Mouse (Mus musculus): ENCODE measurements around the gene Tars2.
"Not testable (repeated sequence)": the region's sequence is repeated elsewhere in the genome, so short reads cannot be mapped to it uniquely, and the experiment has no call there.

Tars2 gene

DNA sequence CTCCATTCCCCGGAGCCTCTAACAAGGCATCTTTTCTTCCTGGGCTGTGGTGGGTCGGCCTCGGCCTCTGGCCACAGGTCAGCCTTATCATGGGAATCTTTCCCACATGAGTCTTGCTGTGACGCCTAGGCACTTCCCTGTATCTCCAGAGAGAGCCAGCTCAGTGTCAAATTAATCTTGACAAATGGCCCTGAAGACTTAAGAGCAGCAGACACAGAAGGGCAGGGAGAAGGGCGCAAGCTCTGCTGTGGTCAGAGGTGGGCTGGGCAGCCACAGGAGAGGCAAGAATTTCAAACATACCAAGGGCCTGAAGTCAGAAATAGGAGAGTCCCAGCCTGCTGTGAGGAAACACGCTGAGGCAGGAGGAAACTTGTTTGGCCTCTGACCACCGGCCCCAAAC is 63.6 kb downstream of the Tars2 start:
- no peak for DNase-seq (ENCODE audit: low read depth, low spot score)

DNA sequence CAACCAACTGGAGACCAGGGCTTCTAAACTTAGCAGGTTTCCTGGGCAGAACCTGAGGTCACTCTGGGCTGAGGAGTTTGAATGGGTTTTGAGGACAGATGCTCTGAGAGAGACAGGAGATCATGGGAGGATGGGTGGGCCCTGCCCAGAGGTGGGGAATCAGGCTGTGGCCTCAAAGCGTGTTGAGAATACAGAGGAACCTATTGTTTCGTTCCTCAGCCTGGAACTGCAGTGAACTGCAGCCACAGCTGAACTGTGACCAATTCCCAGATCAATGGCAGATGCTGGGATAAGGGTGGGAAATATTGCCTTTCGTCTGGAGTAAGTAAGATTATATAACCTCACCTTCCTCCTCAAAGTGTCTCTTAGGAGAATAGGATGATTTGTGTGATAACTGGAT is 64.2 kb downstream of the Tars2 start:
- DNase-seq (ENCODE audit: low read depth, low spot score) = no peak

DNA sequence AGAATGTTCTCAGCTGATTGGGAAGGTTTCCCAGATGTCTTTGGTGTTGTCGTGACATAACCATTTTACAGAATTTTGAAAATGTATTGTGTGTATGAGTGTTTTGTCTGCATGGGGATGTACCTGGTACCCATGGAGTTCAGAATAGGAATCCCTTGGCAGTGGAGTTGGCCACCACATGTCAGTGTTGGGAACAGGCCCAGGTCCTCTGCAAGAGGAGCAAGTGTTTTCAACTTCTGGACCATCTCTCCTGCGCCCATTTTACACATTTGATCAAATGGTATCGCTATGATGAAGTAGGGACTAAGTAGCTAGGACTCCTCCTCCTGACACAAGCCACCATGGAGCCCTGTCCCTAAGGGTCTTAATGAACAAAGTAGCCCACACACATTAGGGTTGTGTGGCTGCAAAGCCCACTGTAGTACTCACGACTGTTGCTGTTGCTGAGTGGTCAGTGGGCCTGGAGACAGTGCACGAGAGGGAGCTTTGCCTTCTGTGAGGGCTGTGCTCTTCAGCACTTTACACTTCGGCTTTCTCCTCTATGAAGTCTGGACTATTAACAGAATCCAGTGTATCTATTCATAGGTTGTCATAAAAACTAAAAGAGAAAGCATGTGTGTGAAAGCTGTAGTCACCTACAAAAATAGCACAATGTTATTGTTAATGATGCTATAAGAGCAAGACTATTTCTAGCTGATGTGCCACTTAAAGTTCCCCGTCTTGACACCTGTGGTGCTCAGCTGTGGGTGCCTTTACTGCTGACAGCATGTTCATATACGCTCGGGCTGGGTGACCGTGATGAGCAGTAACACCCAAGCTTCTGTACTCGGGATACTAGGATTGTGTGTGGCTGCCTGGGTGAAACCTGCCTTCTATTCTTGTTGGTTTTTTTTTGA is 65.0 kb downstream of the Tars2 start:
- DNase-seq (ENCODE audit: low read depth, low spot score) = no peak

DNA sequence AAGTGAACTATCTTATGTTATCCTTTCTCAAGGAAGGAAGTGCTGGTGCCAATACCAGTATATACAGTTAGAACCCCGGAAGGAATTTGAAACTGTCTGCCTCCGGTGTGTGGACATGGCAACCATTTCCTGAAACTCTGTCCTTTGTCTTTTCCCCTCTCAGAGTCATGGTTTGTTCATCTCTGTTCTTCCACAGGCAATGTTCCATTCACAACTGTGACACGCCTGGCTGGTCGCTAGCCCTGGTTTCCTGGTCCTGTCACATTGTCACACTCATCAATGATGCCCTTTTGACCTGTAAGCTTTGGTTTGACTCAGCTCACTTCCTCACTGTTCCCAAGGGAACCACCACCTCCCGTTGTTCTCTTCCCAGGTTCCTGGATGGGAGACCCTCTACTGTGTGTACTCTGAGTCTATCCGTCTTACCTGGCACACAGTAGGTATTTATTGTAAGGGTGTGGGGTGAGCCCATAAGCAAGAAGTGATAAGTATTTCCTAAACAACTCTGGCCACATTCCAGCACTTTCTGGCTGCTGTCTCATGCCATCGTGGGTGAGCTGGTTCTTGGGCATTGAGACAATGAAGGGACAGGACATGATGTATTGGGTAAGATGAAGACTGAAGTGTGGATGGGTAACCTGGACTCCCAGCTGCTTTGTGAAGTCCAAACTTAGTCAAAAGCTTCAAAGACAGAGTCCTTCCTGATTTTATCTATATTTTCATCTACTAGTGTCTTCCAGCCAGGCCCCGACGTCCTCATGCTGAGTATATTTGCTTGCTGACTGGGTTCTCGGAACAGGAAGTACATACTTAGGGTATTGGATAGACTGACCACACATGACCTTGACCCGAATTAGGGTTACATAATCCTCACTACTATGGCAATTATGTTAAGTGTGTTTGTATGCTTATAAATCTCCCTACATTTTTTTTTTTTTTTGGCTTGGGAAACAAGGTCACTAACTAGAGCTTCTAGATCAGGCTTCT is 65.9 kb downstream of the Tars2 start:
- no peak for DNase-seq (ENCODE audit: low read depth, low spot score)

DNA sequence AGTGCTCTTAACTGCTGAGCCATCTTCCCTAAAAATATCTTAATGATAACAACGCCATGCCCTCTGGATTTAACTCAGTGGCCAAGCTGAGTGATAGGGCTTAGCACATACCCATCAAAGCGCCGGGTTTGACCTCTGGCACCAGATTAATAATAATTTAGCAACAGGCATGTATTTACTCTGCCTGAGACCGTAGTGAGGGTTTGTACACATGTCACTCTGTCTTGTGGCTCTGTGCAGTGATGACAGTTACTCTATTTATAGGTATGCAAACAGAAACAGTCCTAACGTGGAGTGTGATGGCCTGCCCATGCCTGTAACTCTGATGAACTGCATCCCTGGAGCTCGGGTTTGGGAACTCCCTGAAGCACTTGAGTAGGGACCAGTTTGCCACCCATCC is 67.3 kb downstream of the Tars2 start:
- no peak for DNase-seq (ENCODE audit: low read depth, low spot score)

DNA sequence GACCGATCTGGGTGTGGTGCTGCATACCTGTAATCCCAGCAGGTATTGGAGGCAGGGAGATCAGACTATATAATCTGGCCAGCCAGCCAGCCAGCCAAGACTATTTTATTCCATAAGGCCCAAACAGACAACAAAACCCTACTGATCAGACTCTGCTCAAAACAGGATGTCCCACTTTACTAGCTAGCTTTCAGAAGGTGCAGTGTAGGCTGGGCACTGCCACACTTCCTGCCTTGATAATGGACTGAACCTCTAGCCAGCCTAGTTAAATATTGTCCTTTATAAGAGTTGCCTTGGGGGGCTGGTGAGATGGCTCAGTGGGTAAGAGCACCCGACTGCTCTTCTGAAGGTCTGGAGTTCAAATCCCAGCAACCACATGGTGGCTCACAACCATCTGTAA is 69.5 kb downstream of the Tars2 start:
- DNase-seq (ENCODE audit: low read depth, low spot score) = not testable (repeated sequence)
